Mouse (Mus musculus) ES-Bruce4 (cell line): ENCODE data around the gene Tnp2.

ENCODE experiments used
- CTCF ChIP-seq: IDR thresholded peaks from one replicate; pipeline ENCODE4 v1.8.1; 2011; ENCODE audit warnings: low read depth, low read length
- POLR2A ChIP-seq: IDR thresholded peaks from one replicate; pipeline ENCODE4 v1.8.1; 2011; ENCODE audit warnings: low read length; ENCODE audit not compliant: insufficient read depth

DNA sequence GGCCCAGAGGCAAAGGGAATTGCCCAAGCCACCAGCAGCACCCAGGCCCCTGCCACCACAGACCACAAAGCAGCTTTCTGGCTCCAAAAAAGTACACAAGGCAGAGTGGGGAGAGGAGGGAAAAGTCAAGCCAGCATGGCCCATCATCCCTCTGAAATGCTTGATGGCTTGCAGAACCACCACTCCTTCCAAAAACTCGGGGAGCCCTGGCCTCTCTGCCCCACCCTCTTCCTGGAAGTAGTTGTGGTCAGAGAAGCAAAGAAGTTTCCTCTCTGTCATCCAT, 5.4 kb downstream of the Tnp2 start:
- TF ChIP-seq CTCF (no peak), POLR2A (no peak)
